Mouse (Mus musculus): ENCODE results near the gene Rab3d. TPM values are rescaled to one million over a fixed set of nuclear protein-coding genes. Genes with fewer than 3 reads are reported as not detected.

The Rab3d gene
- polyA plus RNA-seq (2017; shearing (Covaris generic)), result 1 to 10 TPM; 5.8 to 7.1 TPM

DNA sequence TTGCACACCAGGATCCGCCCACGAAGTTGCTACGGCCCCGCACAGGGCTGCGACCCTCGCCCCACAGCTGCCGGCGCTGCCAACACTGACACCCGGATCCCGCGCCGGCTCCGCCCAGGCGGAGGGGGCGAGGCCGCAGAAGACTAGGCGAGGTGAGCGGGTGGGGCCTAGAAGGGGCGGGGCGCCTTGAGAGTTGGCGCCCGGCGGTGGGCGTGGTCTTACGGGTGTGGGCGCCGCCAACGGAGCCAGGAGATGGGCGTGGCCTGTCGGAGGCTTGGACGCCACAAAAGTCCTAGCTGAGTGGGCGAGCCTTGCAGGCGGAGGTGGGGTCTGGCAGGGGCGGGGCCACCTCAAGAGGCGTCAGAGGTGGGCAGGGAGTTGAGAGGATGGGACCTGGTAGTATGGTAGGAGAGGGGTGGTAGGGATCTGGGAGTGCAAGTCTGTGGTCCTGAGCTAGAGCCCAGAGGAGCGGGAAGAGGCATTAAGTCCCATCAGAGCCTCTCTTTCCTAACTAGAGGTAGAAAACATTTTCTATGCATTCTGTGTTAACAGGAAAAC lies at the start of gene Rab3d:
TSS of gene Rab3d (minus strand) at position 158 of the 558 bp plus-strand sequence.
- peak; percentile 90 for ATAC-seq

DNA sequence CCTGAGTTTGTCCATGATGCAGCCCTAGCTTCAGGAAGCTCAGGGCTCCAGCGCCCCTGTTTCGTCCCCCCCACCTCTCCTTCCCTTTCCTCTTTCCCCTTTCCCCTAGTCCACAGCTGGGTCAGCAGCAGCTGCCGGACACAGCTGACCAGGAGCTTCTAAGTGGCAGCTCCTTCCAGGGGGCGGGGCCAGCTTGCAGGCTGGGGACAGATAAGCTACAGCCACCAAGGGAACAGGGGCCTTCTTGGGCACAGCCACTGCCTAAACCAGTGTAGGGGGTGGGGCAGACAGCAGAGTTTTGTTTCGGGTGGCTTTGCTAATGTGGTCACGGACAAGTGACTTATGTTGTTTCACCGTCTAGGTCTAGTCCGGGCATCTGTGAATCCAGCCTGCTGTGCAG lies 45.4 kb upstream of the Rab3d start, which contains the start of gene Epor:
TSS of gene Epor (minus strand) at position 90 of the 400 bp plus-strand sequence.
- ATAC-seq, result no peak

DNA sequence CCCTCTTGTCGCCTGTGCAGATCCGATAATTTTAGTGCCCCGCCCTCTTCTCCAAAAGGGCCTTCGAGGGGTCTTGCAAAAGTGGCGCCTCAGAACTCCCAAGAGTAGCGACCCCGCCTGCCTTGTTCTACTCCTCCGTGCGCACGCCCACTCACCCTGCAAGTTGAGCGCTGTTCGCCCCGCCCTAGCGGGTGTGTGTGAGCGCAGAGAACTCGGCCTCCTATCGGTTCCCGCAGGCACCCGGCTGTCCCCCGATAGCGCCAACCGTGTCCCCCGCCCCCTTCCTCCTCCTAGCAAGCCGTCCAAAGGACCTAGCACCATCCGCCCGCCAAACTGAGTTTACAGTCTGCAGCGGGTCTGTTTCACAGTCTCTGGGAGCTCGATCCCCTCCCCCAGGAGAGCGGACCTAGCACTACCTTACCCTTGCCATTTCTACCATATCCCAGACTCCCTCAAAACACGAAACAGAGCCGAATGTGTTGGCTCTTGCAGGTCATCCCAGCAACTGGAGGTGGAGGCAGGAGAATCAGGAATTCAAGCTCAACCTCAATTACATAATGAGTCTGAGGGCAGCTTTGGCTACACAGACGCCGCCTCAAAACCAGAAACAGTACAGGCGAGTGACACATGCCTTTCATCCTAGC lies 44.5 kb upstream of the Rab3d start:
- peak; percentile 59 for ATAC-seq

DNA sequence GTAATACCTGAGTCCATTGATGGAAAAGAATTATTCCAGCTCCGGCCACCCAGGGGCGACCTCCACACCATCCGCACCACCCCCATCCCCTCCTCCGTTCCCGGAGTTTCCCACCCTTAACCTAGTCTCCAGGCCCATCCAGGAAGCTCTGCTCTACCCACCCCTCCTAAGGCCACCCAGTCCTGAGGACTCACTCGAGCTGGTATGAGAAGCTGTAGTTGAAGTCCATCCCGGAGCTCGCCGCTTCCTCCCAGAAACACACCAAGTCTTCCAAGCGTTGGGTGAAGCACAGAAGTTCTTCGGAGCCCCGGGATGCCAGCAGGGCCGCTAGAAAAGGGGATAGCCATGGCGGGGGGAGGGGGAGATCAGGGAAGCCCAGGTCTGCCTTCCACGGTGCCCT lies 44.0 kb upstream of the Rab3d start:
- ATAC-seq, result no peak

- no peak for ATAC-seq
Measured at GRCm38 (mm10) chr9:21961366-21961980, 43.5 kb upstream of the Rab3d start.

- no peak for ATAC-seq
Measured at GRCm38 (mm10) chr9:21960558-21961208, 42.7 kb upstream of the Rab3d start.

DNA sequence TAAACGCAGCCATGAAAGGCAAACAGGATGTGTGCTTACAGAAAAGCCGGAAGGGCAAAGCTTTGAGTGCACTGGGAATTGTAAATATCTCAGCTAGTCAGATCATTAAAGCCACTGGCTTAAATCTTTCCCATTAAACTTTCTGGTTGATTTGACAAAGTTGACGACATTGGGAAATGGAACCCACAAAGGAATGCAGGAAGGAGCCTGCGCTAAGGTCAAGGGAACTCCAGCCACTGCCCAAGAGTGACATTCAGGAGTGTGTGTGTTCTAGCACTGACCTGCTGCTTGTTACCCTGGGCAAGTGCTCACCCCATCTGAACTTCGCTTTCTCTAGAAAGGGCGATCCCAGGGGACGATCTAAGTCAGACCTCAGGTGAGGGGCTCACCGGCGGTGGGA lies 42.1 kb upstream of the Rab3d start:
- no peak for ATAC-seq

DNA sequence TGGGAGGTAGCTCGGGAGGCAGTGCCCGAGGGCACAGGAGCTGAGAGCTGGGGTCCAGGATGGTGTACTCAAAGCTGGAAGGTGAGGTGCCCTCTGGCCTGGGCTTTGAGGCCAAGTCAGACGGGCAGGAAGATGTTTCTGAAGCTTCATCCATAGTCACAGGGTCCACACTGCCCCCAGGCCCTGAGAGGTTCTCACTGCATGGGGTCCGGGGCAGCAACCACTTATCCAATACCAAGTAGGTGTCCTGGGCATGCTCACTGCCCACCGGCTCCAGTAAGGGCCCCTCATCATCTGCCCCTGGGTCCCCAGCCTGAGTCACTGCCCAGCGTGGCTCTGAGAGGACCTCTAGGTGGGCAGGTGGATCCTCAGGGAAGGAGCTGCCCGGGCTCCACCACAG lies 41.3 kb upstream of the Rab3d start:
- ATAC-seq, result no peak

DNA sequence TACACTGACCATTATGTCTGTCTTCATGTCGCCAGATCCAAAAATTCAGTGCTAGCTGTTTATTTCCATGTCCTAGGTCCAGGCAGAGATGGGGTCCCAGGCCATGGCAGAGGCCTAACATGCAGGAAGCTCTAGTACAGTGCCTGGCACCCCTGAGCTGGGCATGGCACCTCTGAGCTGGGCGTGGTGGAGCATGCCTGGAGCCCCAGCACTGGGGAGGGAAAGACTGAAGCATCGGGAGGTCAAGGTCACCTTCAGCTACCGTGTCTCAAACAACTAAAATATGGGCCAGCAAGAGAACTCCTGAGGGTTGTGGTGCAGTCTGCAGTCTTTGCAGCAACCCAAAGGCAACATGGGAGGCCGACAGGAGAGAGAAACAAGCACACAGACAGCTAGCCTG lies 40.4 kb upstream of the Rab3d start:
- no peak for ATAC-seq

GRCm38 (mm10) chr9:21955570-21956281 lies 37.7 kb upstream of the Rab3d start, which contains the start of gene Swsap1:
Swsap1 (plus strand) TSS chr9:21955755.
- ATAC-seq, result peak; percentile 89

DNA sequence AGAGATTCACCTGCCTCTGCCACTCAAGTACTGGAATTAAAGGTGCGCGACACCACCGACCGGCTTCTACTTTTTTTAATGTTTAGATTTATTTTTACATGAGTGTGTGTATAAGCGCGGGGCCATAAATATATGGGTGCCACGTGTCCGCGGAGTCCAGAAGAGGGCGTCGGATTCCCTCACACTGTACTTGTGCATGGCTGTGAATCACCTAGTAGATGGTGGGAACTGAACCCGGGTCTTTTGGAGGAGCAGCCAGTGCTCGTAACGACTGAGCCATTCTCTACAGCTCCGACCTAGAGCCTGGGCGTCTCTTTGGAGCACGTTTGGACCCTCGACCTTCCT lies 37.2 kb upstream of the Rab3d start:
- ATAC-seq, result peak; percentile 29

GRCm38 (mm10) chr9:21954635-21955034 lies 36.6 kb upstream of the Rab3d start:
- ATAC-seq, result no peak

DNA sequence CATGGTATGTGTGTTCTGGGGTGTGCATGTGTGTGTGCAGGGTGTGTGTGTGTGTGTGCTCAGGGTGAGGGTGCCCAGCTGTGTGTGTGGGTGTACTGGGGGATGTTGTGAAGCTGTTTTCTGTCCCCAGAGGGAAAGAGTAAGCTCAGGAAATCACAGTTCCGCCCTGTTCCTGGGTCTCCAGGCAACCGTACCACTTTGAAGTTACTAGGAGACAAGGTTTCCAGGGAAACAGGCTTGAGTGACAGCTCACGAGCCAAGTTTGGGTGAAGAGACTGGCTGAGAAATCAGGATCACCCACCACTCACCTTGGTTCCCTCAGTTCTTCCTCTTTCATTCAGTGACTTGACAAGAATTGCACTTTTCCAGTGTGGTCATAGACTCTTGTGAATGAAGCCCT lies 35.6 kb upstream of the Rab3d start:
- no peak for ATAC-seq

DNA sequence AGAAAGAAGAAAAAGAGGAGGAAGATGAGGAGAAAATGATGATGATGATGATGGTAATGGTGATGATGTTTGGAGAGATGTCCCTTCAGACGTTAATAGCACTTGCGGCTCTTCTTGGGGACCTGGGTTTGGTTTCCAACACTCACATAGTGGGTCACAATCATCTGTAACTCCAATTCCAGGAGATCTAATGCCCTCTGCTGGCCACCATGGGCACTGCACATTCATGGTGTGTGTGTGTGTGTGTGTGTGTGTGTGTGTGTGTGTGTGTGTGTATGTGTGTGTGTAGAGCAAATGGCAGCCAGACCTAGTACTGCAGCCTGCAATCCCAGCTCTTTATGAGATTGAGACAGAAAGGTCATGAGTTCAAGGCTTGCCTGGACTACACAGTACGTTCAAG lies 34.0 kb upstream of the Rab3d start:
- ATAC-seq, result no peak

- no peak for ATAC-seq
Measured at GRCm38 (mm10) chr9:21950322-21950721, 32.3 kb upstream of the Rab3d start.

GRCm38 (mm10) chr9:21948790-21949189 lies 30.8 kb upstream of the Rab3d start:
- ATAC-seq, result no peak

- ATAC-seq, result no peak
Measured at GRCm38 (mm10) chr9:21948146-21948545, 30.2 kb upstream of the Rab3d start.

GRCm38 (mm10) chr9:21947540-21948130 lies 29.6 kb upstream of the Rab3d start:
- ATAC-seq, result no peak

- no peak for ATAC-seq
Measured at GRCm38 (mm10) chr9:21944267-21944666, 26.3 kb upstream of the Rab3d start.

DNA sequence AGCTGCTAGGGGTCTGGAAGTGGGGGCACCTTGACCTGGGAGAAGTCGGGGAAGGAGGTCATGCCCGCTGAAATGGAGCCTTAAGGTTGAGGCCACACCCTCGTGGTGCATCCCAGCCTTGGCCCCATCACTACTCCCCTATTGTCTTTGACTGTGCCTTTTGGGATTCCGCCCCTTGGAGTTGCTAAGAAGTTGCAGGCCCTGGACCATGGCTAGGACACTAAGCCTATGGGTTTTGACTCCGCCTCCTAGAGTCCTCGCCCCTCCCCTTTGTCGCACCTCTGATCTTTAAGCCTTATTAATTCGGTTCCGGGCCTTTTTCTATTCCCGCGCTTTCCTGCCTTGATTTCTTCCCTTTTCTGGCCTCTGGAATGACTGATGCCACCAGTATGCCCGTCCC lies 25.6 kb upstream of the Rab3d start:
- ATAC-seq, result no peak

GRCm38 (mm10) chr9:21943046-21943445 lies 25.1 kb upstream of the Rab3d start:
- ATAC-seq, result no peak

DNA sequence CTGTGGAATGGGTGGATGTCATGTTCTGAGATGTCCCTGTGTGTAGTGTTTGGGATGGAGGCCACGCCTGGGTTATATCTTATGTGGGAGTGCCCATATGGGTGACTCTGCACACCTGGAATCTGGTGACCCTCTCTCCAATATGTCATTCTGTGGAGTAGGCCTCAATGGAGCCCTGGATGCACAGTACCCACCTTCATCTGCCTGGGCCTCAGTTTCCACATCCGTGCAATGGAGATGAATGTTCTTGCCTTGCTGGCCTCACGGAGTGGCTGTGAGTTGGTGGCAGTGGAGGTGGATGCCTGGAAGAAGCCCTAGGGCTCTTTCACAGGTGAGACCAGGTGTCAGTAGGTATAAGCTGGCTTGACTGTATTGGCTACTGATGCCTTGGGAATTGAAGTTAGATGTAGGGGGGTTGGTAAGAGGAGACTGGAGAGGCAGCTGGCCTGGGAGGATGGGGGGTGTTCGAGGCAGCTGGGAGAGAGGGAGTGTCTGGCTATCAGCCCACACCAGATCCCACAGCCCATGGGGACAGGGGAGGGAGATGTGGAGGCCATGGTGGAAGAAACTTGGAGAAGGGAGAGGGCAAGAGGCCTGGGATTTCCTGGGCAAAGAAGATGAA lies 20.4 kb upstream of the Rab3d start:
- ATAC-seq, result no peak

Measured in activated CD4-positive, CD25-positive, alpha-beta regulatory T cell, adult 4 months (primary cell).